Mouse (Mus musculus) CH12.LX (cell line): ENCODE data around the gene Sgo2a. TPM values are rescaled to one million over a fixed set of nuclear protein-coding genes. Genes with fewer than 3 reads are reported as not detected.

Source experiments
- DNase-seq: peaks from one replicate; pipeline ENCODE4 v3.0.0-alpha.2; 2013; ENCODE audit errors: extremely low read depth
- H3K27ac ChIP-seq: 2 replicates; pipeline ENCODE4 v1.5.1; 2012; ENCODE audit warnings: low read depth, mild to moderate bottlenecking, control low read depth, moderate library complexity; ENCODE audit not compliant: insufficient read depth
- H3K27me3 ChIP-seq: replicated peaks from 2 replicates; pipeline ENCODE3; 2012; ENCODE audit warnings: inconsistent platforms
- H3K36me3 ChIP-seq, 2 experiments: replicated peaks in 1 of 2; 2 replicates each; pipeline versions ENCODE3 to v1.6.1; 2012; ENCODE audit warnings: inconsistent platforms in 1 of 2, low read length in 1 of 2, mild to moderate bottlenecking in 1 of 2, mixed read lengths in 1 of 2, moderate library complexity in 1 of 2; ENCODE audit not compliant: control insufficient read depth in 1 of 2, insufficient read depth in 1 of 2
- H3K4me1 ChIP-seq, 2 experiments: 2 replicates each; pipeline ENCODE4 v1.6.1; 2012; ENCODE audit warnings: inconsistent platforms in 1 of 2, moderate library complexity in 1 of 2; ENCODE audit not compliant: insufficient read depth in 2 of 2, control insufficient read depth in 1 of 2
- H3K4me2 ChIP-seq: 2 replicates; pipeline ENCODE4 v1.6.1; 2012; ENCODE audit warnings: low read depth, mild to moderate bottlenecking, control low read depth; ENCODE audit not compliant: poor library complexity, insufficient read depth, severe bottlenecking
- H3K4me3 ChIP-seq, 3 experiments: fragments of 150-350 bp in 1 of 3; sonication (generic) in 1 of 3; replicated peaks in 1 of 3; 2 replicates each; pipeline versions ENCODE3 to v1.5.1; 2011 to 2012; ENCODE audit warnings: low read depth in 2 of 3, low read length in 2 of 3, mild to moderate bottlenecking in 2 of 3, moderate library complexity in 2 of 3, control low read depth in 1 of 3, improper control_type of control experiment in 1 of 3, inconsistent platforms in 1 of 3, mixed read lengths in 1 of 3; ENCODE audit not compliant: poor library complexity in 1 of 3
- H3K79me2 ChIP-seq: replicated peaks from 2 replicates; pipeline ENCODE4 v1.6.1; 2012; ENCODE audit warnings: mild to moderate bottlenecking, moderate library complexity; ENCODE audit not compliant: control insufficient read depth, poor library complexity, insufficient read depth, severe bottlenecking; ENCODE audit errors: extremely low read depth
- H3K9ac ChIP-seq: 2 replicates; pipeline ENCODE4 v1.6.1; 2012; ENCODE audit warnings: low read depth, mild to moderate bottlenecking, control low read depth, moderate library complexity; ENCODE audit not compliant: insufficient read depth
- H3K9me3 ChIP-seq: replicated peaks from 2 replicates; pipeline ENCODE3; 2012; ENCODE audit warnings: low read length, inconsistent platforms, mixed read lengths
- JUN ChIP-seq: IDR thresholded peaks from 2 replicates; pipeline ENCODE4 v1.6.1; 2011; ENCODE audit warnings: low read depth, mild to moderate bottlenecking, low read length, improper control_type of control experiment, moderate library complexity; ENCODE audit not compliant: insufficient read depth
- MEF2A ChIP-seq: IDR thresholded peaks from 2 replicates; pipeline ENCODE4 v1.6.1; 2014; ENCODE audit warnings: low read depth, mild to moderate bottlenecking, inconsistent platforms, low read length, improper control_type of control experiment, borderline replicate concordance
- RCOR1 ChIP-seq: conservative IDR thresholded peaks from 2 replicates; pipeline ENCODE4 v1.6.1; 2012; ENCODE audit warnings: low read depth, mild to moderate bottlenecking, inconsistent platforms, low read length, improper control_type of control experiment
- TCF12 ChIP-seq: IDR thresholded peaks from 2 replicates; pipeline ENCODE4 v1.6.1; 2014; ENCODE audit warnings: low read depth, mild to moderate bottlenecking, inconsistent platforms, low read length, improper control_type of control experiment
- UBTF ChIP-seq: IDR thresholded peaks from 2 replicates; pipeline ENCODE4 v1.6.1; 2012; ENCODE audit warnings: low read depth, mild to moderate bottlenecking, inconsistent platforms, low read length, improper control_type of control experiment, moderate library complexity
- ZC3H11A ChIP-seq: IDR thresholded peaks from 2 replicates; pipeline ENCODE4 v1.6.1; 2012; ENCODE audit warnings: low read depth, mild to moderate bottlenecking, inconsistent platforms, low read length, improper control_type of control experiment
- ZKSCAN1 ChIP-seq: IDR thresholded peaks from 2 replicates; pipeline ENCODE4 v1.6.1; 2012; ENCODE audit warnings: low read depth, inconsistent platforms, low read length, improper control_type of control experiment, borderline replicate concordance
- dilution Hi-C: fragments of 300-500 bp; cut with MboI; formaldehyde crosslinking; loops from 2 replicates; pipeline ENCODE4 v1.14.3; 2020; ENCODE audit warnings: low sequenced_read_pairs; ENCODE audit not compliant: extremely low pct_unique_long_range_greater_than_20kb, extremely low pct_ligation_motif_present
- in situ Hi-C: fragments of 300-500 bp; cut with MboI; formaldehyde crosslinking; loops from 3 replicates; pipeline ENCODE4 v1.14.3; 2019; ENCODE audit warnings: low sequenced_read_pairs, low pct_ligation_motif_present, low pct_unique_long_range_greater_than_20kb, mixed read lengths
- polyA plus RNA-seq: library from polyadenylated mRNA; unstranded; fragments of >175 nt; gene quantifications from 2 replicates; pipeline ENCODE4 v1.2.1, GENCODE M21; 2012; ENCODE audit warnings: low read depth; ENCODE audit not compliant: insufficient read length
- total RNA-seq, 2 experiments: library from RNA; depleted of rRNA; stranded (reverse); fragments of 300-350 nt in 1 of 2; fragments of >200 nt in 1 of 2; gene quantifications; 2 replicates each; pipeline ENCODE4 v1.2.3; 2012 to 2014

The Sgo2a gene
- total and polyA plus RNA-seq, 3 experiments: 14.4 to 24.2 (median 15.1) TPM

DNA sequence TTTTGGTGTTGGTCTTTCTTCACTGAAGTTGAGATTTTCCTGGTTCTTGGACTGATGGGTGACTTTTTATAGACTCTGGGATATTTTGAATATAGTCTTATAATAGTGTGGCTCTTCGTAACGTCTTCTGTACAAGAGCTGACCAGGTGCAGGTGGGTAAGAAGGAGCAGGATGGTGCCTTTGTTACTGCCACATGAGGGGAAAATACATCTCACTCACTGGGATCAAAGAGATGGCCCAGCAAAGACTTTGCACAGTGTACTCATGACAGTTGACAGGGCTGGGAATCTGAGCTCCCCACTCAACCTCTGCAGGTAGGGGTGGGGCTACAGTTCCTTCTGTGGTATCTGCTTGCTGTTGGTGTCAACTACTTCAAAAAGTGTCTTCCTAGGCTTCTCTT lies 78.5 kb downstream of the Sgo2a start:
- H3K4me2 ChIP-seq: no peak overlapping the region
- TF ChIP-seq ZKSCAN1 (no peak), MEF2A (no peak), UBTF (no peak), TCF12 (no peak), ZC3H11A (no peak), JUN (no peak), RCOR1 (no peak)
- H3K9ac ChIP-seq: no peak overlapping the region
- DNase-seq: no peak
- in situ Hi-C loops (no loop called here), dilution Hi-C loops (no loop called here)
- H3K9me3 ChIP-seq: no peaks in the 10 kb centered on the region
- no peaks in the 10 kb centered on the region for H3K27me3 ChIP-seq
- H3K4me1 ChIP-seq: peaks cover 2 to 10% of the 10 kb centered on the region in 2 experiments; a peak in 3 of 4 replicates
- H3K27ac ChIP-seq: no peak overlapping the region
- no peaks in the 10 kb centered on the region for H3K36me3 ChIP-seq
- no peak overlapping the region for H3K4me3 ChIP-seq
- no peaks in the 10 kb centered on the region for H3K79me2 ChIP-seq

Other genes starting within 250 kb of the Sgo2a start
- 0.17 and 0.34 TPM in 2 replicates for gene Spats2l, start 221.8 kb upstream of the Sgo2a start, total RNA-seq (2012; rRNA removed)
- 0.09 and 0.18 TPM in 2 replicates for gene Spats2l, start 221.8 kb upstream of the Sgo2a start, total RNA-seq (2014; rRNA removed)
- 0.49 and 0.77 TPM in 2 replicates for gene Spats2l, start 221.8 kb upstream of the Sgo2a start, polyA plus RNA-seq
- gene Kctd18, start 23.0 kb downstream of the Sgo2a start, total RNA-seq (2012; rRNA removed): 10.5 and 12.8 TPM in 2 replicates
- 19.8 and 22.3 TPM in 2 replicates for gene Kctd18, start 23.0 kb downstream of the Sgo2a start, total RNA-seq (2014; rRNA removed)
- gene Kctd18, start 23.0 kb downstream of the Sgo2a start, polyA plus RNA-seq: 14.8 and 18.5 TPM in 2 replicates
- 0.04 TPM in 1 of 2 replicates, not detected in the other for gene Aox1, start 34.0 kb downstream of the Sgo2a start, total RNA-seq (2012; rRNA removed)
- gene Aox1, start 34.0 kb downstream of the Sgo2a start, total RNA-seq (2014; rRNA removed): 0.15 and 0.18 TPM in 2 replicates
- gene Aox1, start 34.0 kb downstream of the Sgo2a start, polyA plus RNA-seq: 0.40 TPM in 2 replicates
- 0.08 TPM in 2 replicates for gene Aox3, start 117.2 kb downstream of the Sgo2a start, total RNA-seq (2012; rRNA removed)
- 0.08 and 0.43 TPM in 2 replicates for gene Aox3, start 117.2 kb downstream of the Sgo2a start, total RNA-seq (2014; rRNA removed)
- gene Aox3, start 117.2 kb downstream of the Sgo2a start, polyA plus RNA-seq: 0.14 and 0.20 TPM in 2 replicates
- 0.08 TPM in 1 of 2 replicates, not detected in the other for gene Aox4, start 214.4 kb downstream of the Sgo2a start, total RNA-seq (2012; rRNA removed)
- gene Aox4, start 214.4 kb downstream of the Sgo2a start, total RNA-seq (2014; rRNA removed): 0.05 and 0.07 TPM in 2 replicates
- 0.20 and 0.27 TPM in 2 replicates for gene Aox4, start 214.4 kb downstream of the Sgo2a start, polyA plus RNA-seq